Comparison of ENCODE assay signal across 9 mouse cellular contexts in the genomic region with DNA sequence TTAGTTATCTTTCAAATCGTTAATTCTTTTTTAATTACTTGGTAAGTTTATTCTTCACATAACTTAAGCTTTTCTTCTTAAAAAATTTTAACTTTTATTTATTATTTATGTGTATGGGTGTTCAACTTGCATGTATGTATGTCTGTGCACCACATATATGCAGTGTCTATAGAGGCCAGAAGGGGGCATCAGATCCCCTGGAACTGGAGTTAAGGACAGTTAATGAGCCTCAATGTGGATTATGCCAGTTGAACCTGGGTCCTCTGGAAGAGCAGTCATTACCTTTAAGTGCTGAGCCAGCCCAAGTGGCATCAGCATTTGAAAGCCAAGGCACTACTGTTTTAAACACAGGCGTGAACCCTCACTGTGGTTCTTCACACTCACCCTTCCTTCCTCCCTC.
DNase-seq lines count a peak whose midpoint lies in the region; ATAC-seq and TF ChIP-seq lines count a peak whose summit lies in the region.
"Had no signal": no experiment of that assay in that cellular context is flagged by ENCODE, and none has a peak within 500 bp of the region (broad histone marks: within the 10 kb centered on the region; RNA-seq: fewer than 3 reads in every experiment).

No protein-coding gene starts in this region.

- no peak overlapping the region for H3K4me3 ChIP-seq in cerebellum, adult 2 months (replicated peaks; ENCODE audit: insufficient read depth, low read depth, low read length)
- no peak overlapping the region for H3K4me3 ChIP-seq in E14TG2a.4 (replicated peaks; ENCODE audit: low read length)
- no peak overlapping the region for H3K4me3 ChIP-seq in hindbrain, embryonic 14.5 days (replicated peaks; ENCODE audit: low read length)
- H3K4me3 ChIP-seq: myocyte had no signal

- no peaks in the 10 kb centered on the region for H3K9me3 ChIP-seq in E14TG2a.4 (ENCODE audit: low read length)
- H3K9me3 ChIP-seq in hindbrain, embryonic 14.5 days (ENCODE audit: control insufficient read depth, low read length): no peaks in the 10 kb centered on the region

- peak in 1 of 2 experiments; percentile 2 for DNase-seq in cerebellum, adult 2 months
- no peak for DNase-seq in cerebellum, adult 11 months
- DNase-seq in hindbrain, embryonic 14.5 days (ENCODE audit: low spot score): peak; percentile 71
- peak; percentile 30 to 49 for DNase-seq in left cerebral cortex, postnatal 25 days (ENCODE audit: low spot score in 2 of 2)
- peak; percentile 70 for DNase-seq in retina, embryonic 14.5 days (ENCODE audit: low spot score)
- DNase-seq in thymus, postnatal 36 days: no peak

- H3K27me3 ChIP-seq in cerebellum, adult 2 months (ENCODE audit: control insufficient read depth, insufficient read depth, low read length): no peaks in the 10 kb centered on the region
- no peaks in the 10 kb centered on the region for H3K27me3 ChIP-seq in E14TG2a.4 (ENCODE audit: insufficient read depth, low read length)
- no peaks in the 10 kb centered on the region for H3K27me3 ChIP-seq in hindbrain, embryonic 14.5 days (ENCODE audit: control insufficient read depth, insufficient read depth, low read length)

- H3K4me1 ChIP-seq in cerebellum, adult 2 months (ENCODE audit: control insufficient read depth, insufficient read depth, low read length): no peaks in the 10 kb centered on the region
- H3K4me1 ChIP-seq in E14TG2a.4 (replicated peaks; ENCODE audit: low read depth, low read length): no peaks in the 10 kb centered on the region
- no peaks in the 10 kb centered on the region for H3K4me1 ChIP-seq in hindbrain, embryonic 14.5 days (replicated peaks; ENCODE audit: control insufficient read depth, insufficient read depth, low read length)

- TF ChIP-seq CTCF in cerebellum, adult 2 months (IDR thresholded peaks at IDR 0.05; ENCODE audit: borderline replicate concordance, insufficient read depth, low read depth, low read length): peak; percentile 16; the same call in 1 of the 2 replicates
- peak; percentile 62 for TF ChIP-seq CTCF in E14TG2a.4 (conservative IDR thresholded peaks at IDR 0.05; ENCODE audit: low read length)

- intact Hi-C loops in left cerebral cortex, postnatal 25 days (cut with DNase I): loop anchor here (5.0 kb wide), 1 partner anchor 277 kb away; no protein-coding TSS in a partner anchor

- TF ChIP-seq POLR2A in cerebellum, adult 2 months (IDR thresholded peaks at IDR 0.05; ENCODE audit: borderline replicate concordance, insufficient read depth, low read length): no peak

- H3K36me3 ChIP-seq in E14TG2a.4 (ENCODE audit: insufficient read depth, low read length): no peaks in the 10 kb centered on the region
- H3K36me3 ChIP-seq in hindbrain, embryonic 14.5 days (replicated peaks; ENCODE audit: control insufficient read depth, insufficient read depth): no peaks in the 10 kb centered on the region

- 20% methylated on average over 2 of the region's 2 CpGs for WGBS in cerebellum, adult 2 months
- 13% methylated on average over 2 of the region's 2 CpGs for WGBS in hindbrain, embryonic 14.5 days

- 0 out of 2 replicates have a peak, but pooled peaks have one; percentile 25 for ATAC-seq in common myeloid progenitor, adult 5-6 weeks (replicated peaks; ENCODE audit: low read depth, poor library complexity, severe bottlenecking)
- ATAC-seq in hindbrain, embryonic 14.5 days (ENCODE audit: low FRiP score): peak; percentile 80

- H3K4me2 ChIP-seq in hindbrain, embryonic 14.5 days (replicated peaks): no peak overlapping the region

- no peak overlapping the region for H3K27ac ChIP-seq in cerebellum, adult 2 months (ENCODE audit: insufficient read depth, low read length)
- no peak overlapping the region for H3K27ac ChIP-seq in hindbrain, embryonic 14.5 days

- H3K9ac ChIP-seq in hindbrain, embryonic 14.5 days: no peak overlapping the region

Comparison
In these comparisons a context has a peak if more than half of its experiments do, and no peak if none do; other contexts are left out.
1. DNase-seq: peak in hindbrain, embryonic 14.5 days (single experiment), left cerebral cortex, postnatal 25 days (2 of 2) and retina, embryonic 14.5 days (single experiment); none in cerebellum, adult 11 months (single experiment) and thymus, postnatal 36 days (0 of 2).